Mouse (Mus musculus): ENCODE results near the gene Pusl1.

GRCm38 (mm10) chr4:155907003-155907402 lies 15.4 kb upstream of the Pusl1 start:
- no peak for TF ChIP-seq CTCF (conservative IDR thresholded peaks at IDR 0.05; ENCODE audit: low read length)
- TF ChIP-seq POU5F1 (IDR thresholded peaks at IDR 0.05; ENCODE audit: borderline replicate concordance, low read length) = no peak
